Mouse (Mus musculus): Measurements from ENCODE around the gene Thegl. TPM values are rescaled to one million over a fixed set of nuclear protein-coding genes. Genes with fewer than 3 reads are reported as not detected.

The Thegl gene
- total and polyA plus RNA-seq, 2 experiments from 2014 or later = not detected

- WGBS = 74% methylated on average over 5 of the region's 5 CpGs
- ATAC-seq (ENCODE audit: insufficient read depth, low read depth) (no peak), DNase-seq (ENCODE audit: low spot score) (no peak)
- Histone ChIP-seq H3K4me1 (ENCODE audit: control insufficient read depth, insufficient read depth) (no peaks in the 10 kb centered on the region), H3K27me3 (ENCODE audit: control insufficient read depth, insufficient read depth, low read length) (no peaks in the 10 kb centered on the region), H3K9ac (replicated peaks; ENCODE audit: low read depth, low read length) (no peak overlapping the region), H3K4me2 (ENCODE audit: low read depth, low read length) (no peak overlapping the region), H3K36me3 (replicated peaks; ENCODE audit: control insufficient read depth, insufficient read depth, low read length) (no peaks in the 10 kb centered on the region), H3K27ac (ENCODE audit: low read depth) (no peak overlapping the region), H3K9me3 (replicated peaks; ENCODE audit: control insufficient read depth, low read length) (0 out of 2 replicates have a peak, but pooled peaks cover 8% of the 10 kb centered on the region), H3K4me3 (ENCODE audit: low read depth, low read length) (no peak overlapping the region)
- TF ChIP-seq EP300 (IDR thresholded peaks at IDR 0.05; ENCODE audit: low read depth) (no peak), CTCF (IDR thresholded peaks at IDR 0.05; ENCODE audit: low read depth) (no peak)
These were observed 36.8 kb downstream of the Thegl start for GRCm38 (mm10) chr5:77052616-77053015.

GRCm38 (mm10) chr5:77056881-77057440 is 41.1 kb downstream of the Thegl start:
- H3K27ac ChIP-seq (ENCODE audit: low read depth) = no peak overlapping the region
- no peak for TF ChIP-seq EP300 (IDR thresholded peaks at IDR 0.05; ENCODE audit: low read depth)
- TF ChIP-seq CTCF (IDR thresholded peaks at IDR 0.05; ENCODE audit: low read depth) = no peak
- WGBS = 85% methylated on average over 12 of the region's 12 CpGs
- DNase-seq (ENCODE audit: low spot score) (no peak), ATAC-seq (ENCODE audit: insufficient read depth, low read depth) (no peak)
- no peak overlapping the region for H3K4me3 ChIP-seq (ENCODE audit: low read depth, low read length)
- no peaks in the 10 kb centered on the region for H3K4me1 ChIP-seq (ENCODE audit: control insufficient read depth, insufficient read depth)
- H3K27me3 ChIP-seq (ENCODE audit: control insufficient read depth, insufficient read depth, low read length) = no peaks in the 10 kb centered on the region
- H3K9me3 ChIP-seq (replicated peaks; ENCODE audit: control insufficient read depth, low read length) = 0 out of 2 replicates have a peak, but pooled peaks cover 8% of the 10 kb centered on the region
- no peak overlapping the region for H3K9ac ChIP-seq (replicated peaks; ENCODE audit: low read depth, low read length)
- H3K4me2 ChIP-seq (ENCODE audit: low read depth, low read length) = no peak overlapping the region
- H3K36me3 ChIP-seq (replicated peaks; ENCODE audit: control insufficient read depth, insufficient read depth, low read length) = no peaks in the 10 kb centered on the region

GRCm38 (mm10) chr5:77060363-77060762 is 44.5 kb downstream of the Thegl start:
- TF ChIP-seq EP300 (IDR thresholded peaks at IDR 0.05; ENCODE audit: low read depth) (no peak), CTCF (IDR thresholded peaks at IDR 0.05; ENCODE audit: low read depth) (no peak)

GRCm38 (mm10) chr5:77061372-77062038 is 45.7 kb downstream of the Thegl start:
- peak overlapping the region; percentile 12; the same call in 1 of the 2 replicates for H3K4me2 ChIP-seq (ENCODE audit: low read depth, low read length)
- H3K4me3 ChIP-seq (ENCODE audit: low read depth, low read length) = no peak overlapping the region
- DNase-seq (ENCODE audit: low spot score) (no peak), ATAC-seq (ENCODE audit: insufficient read depth, low read depth) (no peak)
- no peak overlapping the region for H3K27ac ChIP-seq (ENCODE audit: low read depth)
- 27% methylated on average over 17 of the region's 17 CpGs for WGBS
- H3K27me3 ChIP-seq (ENCODE audit: control insufficient read depth, insufficient read depth, low read length) = no peaks in the 10 kb centered on the region
- H3K9ac ChIP-seq (replicated peaks; ENCODE audit: low read depth, low read length) = no peak overlapping the region
- H3K36me3 ChIP-seq (replicated peaks; ENCODE audit: control insufficient read depth, insufficient read depth, low read length) = no peaks in the 10 kb centered on the region
- no peaks in the 10 kb centered on the region for H3K4me1 ChIP-seq (ENCODE audit: control insufficient read depth, insufficient read depth)
- no peak for TF ChIP-seq EP300 (IDR thresholded peaks at IDR 0.05; ENCODE audit: low read depth)
- peak; percentile 66 for TF ChIP-seq CTCF (IDR thresholded peaks at IDR 0.05; ENCODE audit: low read depth)
- no peaks in the 10 kb centered on the region for H3K9me3 ChIP-seq (replicated peaks; ENCODE audit: control insufficient read depth, low read length)

More at GRCm38 (mm10) chr5:77060363-77060762, 44.5 kb downstream of the Thegl start:
- no peak for DNase-seq (ENCODE audit: low spot score)
- Histone ChIP-seq H3K9ac (replicated peaks; ENCODE audit: low read depth, low read length) (no peak overlapping the region), H3K4me1 (ENCODE audit: control insufficient read depth, insufficient read depth) (no peaks in the 10 kb centered on the region), H3K4me3 (ENCODE audit: low read depth, low read length) (no peak overlapping the region), H3K36me3 (replicated peaks; ENCODE audit: control insufficient read depth, insufficient read depth, low read length) (no peaks in the 10 kb centered on the region), H3K9me3 (replicated peaks; ENCODE audit: control insufficient read depth, low read length) (no peaks in the 10 kb centered on the region), H3K27ac (ENCODE audit: low read depth) (no peak overlapping the region), H3K4me2 (ENCODE audit: low read depth, low read length) (no peak overlapping the region), H3K27me3 (ENCODE audit: control insufficient read depth, insufficient read depth, low read length) (no peaks in the 10 kb centered on the region)
- 43% methylated on average over 10 of the region's 10 CpGs for WGBS
- no peak for ATAC-seq (ENCODE audit: insufficient read depth, low read depth)

- no peak overlapping the region for H3K9ac ChIP-seq (replicated peaks; ENCODE audit: low read depth, low read length)
- TF ChIP-seq EP300 (IDR thresholded peaks at IDR 0.05; ENCODE audit: low read depth) (no peak), CTCF (IDR thresholded peaks at IDR 0.05; ENCODE audit: low read depth) (no peak)
- 34% methylated on average over 8 of the region's 8 CpGs for WGBS
- 0 out of 2 replicates have a peak, but pooled peaks cover 4% of the 10 kb centered on the region for H3K9me3 ChIP-seq (replicated peaks; ENCODE audit: control insufficient read depth, low read length)
- ATAC-seq (ENCODE audit: insufficient read depth, low read depth) (no peak), DNase-seq (ENCODE audit: low spot score) (no peak)
- H3K27me3 ChIP-seq (ENCODE audit: control insufficient read depth, insufficient read depth, low read length) = no peaks in the 10 kb centered on the region
- H3K4me2 ChIP-seq (ENCODE audit: low read depth, low read length) = no peak overlapping the region
- no peak overlapping the region for H3K27ac ChIP-seq (ENCODE audit: low read depth)
- no peaks in the 10 kb centered on the region for H3K36me3 ChIP-seq (replicated peaks; ENCODE audit: control insufficient read depth, insufficient read depth, low read length)
- no peak overlapping the region for H3K4me3 ChIP-seq (ENCODE audit: low read depth, low read length)
- H3K4me1 ChIP-seq (ENCODE audit: control insufficient read depth, insufficient read depth) = peaks cover 8% of the 10 kb centered on the region
These were observed 51.5 kb downstream of the Thegl start for GRCm38 (mm10) chr5:77067321-77067720.

Measured in heart, postnatal 0 days (tissue).